Mouse (Mus musculus) embryo, embryonic 11.5 days (tissue): ENCODE data around the gene Myh14.
"Not testable (repeated sequence)": the region's sequence is repeated elsewhere in the genome, so short reads cannot be mapped to it uniquely, and the experiment has no call there.

Experiments
- DNase-seq: peaks from one replicate; pipeline ENCODE4 v3.0.0-alpha.2; 2012; ENCODE audit warnings: low read depth, low spot score

Myh14 gene

DNA sequence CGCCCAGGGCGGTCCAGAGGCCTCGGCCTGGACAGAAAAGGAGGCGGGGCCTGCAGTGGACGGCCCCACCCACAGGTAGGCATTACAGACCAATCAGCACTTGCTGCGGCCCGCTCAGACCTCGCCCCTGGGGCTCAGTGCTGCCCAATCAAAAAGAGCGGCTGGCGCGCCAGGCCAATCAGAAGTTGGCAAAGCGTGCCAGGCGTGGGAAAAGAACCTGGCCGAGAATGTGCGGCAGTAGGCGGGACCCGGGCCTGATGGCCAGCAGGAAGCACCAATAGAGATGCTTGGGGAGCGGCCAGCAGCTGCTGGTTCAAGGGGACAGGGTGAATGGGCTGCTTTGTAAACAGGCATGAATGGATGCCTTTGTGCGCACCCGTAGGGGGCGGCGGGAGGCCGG lies at the start of gene Myh14:
Gene Myh14, minus strand, starts transcription at position 41 of the 400 bp plus-strand sequence.
- peak; percentile 76 for DNase-seq

- no peak for DNase-seq
Observed at GRCm38 (mm10) chr7:44709881-44710280, 39.2 kb upstream of the Myh14 start.

- DNase-seq: no peak
Observed at GRCm38 (mm10) chr7:44708574-44708973, 37.9 kb upstream of the Myh14 start, which contains the start of gene Izumo2. TSS of gene Izumo2 (plus strand) at chr7:44708742.

DNA sequence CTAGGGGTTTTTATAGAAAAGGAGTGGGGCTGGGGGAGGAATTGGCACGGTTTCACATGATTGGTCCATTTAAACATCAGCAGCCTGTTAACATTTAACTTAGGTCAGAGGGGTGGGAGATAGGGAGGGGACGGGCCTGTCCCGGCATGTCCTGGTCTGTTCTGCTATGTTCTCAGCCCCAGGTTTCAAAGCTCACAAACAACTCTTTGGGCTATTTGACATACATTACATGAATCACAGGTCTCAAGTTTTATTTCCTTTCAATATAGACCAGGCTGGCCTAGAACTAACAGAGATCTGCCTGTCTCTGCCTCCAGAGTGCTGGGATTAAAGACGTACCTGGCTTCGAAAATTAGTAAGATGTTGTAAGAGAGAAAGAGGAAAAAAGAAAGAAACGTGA lies 37.5 kb upstream of the Myh14 start:
- not testable (repeated sequence) for DNase-seq

DNA sequence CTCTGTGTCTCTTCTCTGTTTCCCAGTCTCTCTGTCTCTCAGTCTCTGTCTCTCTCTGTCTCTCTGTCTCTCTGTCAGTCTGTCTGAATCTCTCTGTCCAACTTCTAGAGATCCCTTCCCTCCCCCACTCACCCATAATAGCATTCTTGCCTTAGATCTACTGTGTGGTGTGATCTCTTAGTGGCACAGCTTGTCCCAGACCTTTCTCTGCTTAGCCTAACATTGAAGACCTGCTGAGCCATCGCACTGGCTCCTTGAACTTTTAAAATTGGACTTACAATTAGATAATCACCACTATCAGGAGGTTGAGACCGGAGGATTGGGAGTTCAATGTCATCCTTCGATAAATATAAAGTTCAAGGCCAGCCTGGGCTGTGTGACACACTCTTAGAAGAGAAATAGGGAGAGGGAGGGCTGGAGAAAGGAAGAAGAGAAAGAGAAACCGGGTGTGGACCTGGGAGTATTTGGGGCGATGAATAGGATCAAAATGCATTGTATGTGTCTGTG lies 36.6 kb upstream of the Myh14 start:
- no peak for DNase-seq

DNA sequence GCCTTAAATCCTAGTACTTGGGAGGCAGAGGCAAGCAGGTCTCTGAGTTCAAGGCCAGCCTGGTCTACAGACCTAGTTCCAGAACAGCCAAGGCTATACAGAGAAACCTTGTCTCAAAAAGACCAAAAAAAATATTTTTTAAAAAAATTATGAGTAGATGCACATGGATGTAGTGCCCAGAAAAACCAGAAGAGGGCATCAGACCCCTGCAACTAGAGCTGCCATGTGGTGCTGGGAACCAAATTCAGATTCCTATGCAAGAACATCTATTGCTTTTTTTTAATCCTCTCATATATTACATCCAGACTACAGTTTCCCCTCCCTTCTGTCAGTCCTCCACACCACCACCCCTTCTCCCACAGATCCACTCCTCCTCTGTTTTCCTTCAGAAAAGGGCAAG lies 35.7 kb upstream of the Myh14 start:
- DNase-seq: no peak

DNA sequence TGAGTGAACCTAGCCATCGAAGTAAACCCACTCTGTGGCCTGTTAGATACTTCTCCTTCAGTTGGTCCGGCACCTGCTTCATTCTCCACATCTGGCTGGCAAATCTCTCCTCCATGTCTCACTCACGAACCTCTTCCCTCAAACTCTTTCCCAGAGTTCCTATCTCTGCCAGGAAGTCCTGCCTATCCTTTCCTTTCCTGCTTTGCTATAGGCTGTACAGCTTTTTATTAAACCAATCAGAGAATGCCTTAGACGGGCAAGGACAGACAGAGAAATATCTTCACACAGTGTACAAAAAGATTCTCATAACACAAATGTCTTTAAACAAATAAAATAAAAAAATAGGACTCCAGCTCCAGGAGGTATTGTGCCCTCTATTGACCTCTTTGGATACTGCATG lies 34.4 kb upstream of the Myh14 start:
- DNase-seq: no peak

- no peak for DNase-seq
Observed at GRCm38 (mm10) chr7:44704363-44704762, 33.7 kb upstream of the Myh14 start.

GRCm38 (mm10) chr7:44702985-44703384 lies 32.3 kb upstream of the Myh14 start:
- DNase-seq: no peak

GRCm38 (mm10) chr7:44701921-44702320 lies 31.3 kb upstream of the Myh14 start:
- peak; percentile 22 for DNase-seq

GRCm38 (mm10) chr7:44697980-44698379 lies 27.3 kb upstream of the Myh14 start:
- no peak for DNase-seq

GRCm38 (mm10) chr7:44697191-44697710 lies 26.6 kb upstream of the Myh14 start:
- peak; percentile 13 for DNase-seq

DNA sequence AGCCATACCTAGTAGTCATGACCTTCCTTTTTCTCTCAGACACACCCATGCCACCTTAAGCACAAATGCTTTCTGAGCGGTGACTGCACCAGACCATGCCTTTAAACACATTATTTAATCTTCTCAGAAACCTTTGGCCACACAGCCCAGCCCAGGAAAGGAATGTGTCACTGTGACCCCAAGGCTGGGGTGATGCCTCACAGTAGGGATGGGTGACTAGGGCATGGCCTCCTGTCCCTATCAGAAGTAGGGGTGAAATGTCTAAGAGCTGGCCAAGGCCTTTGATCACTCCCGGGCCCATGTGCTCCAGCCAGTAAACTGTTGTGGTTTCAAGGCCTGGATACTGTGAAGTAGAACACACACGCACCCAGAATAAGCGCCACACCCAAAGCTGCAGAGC lies 24.6 kb upstream of the Myh14 start:
- DNase-seq: no peak

DNA sequence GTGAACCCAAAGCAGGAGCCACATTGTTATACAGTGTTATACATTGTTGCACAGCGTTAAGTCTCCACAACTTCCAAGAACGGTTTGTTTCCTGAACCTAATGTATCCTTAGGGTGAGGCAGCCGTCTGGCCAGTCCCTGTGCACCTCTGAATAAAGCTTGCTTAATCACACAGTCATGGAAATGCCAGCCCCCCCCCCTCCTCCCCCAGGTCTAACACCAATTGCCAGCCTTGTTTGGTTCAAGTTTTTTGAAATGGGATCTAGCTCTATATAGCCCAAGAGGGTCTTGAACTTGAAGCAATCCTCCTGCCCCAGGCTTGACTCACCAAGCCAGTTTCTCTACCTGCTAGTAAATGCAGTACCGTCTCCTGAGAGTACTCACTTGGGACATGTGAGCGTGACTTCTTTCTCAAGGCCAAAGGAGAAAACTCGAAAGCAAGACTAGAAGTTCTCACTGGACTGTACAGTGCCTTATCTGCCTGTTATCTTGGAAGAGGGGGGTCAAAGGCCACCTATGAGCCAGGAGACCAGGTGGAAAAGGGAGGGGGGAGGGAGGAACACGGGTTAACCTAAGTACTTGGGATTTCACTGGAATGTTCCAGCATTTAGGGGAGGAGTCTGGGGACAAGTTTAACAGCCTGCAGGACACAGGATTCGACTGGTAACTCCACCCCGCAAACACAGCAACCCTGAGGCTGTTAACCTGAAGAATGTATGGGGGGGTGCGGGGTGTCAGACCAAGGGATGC lies 23.0 kb upstream of the Myh14 start:
- DNase-seq: no peak

DNA sequence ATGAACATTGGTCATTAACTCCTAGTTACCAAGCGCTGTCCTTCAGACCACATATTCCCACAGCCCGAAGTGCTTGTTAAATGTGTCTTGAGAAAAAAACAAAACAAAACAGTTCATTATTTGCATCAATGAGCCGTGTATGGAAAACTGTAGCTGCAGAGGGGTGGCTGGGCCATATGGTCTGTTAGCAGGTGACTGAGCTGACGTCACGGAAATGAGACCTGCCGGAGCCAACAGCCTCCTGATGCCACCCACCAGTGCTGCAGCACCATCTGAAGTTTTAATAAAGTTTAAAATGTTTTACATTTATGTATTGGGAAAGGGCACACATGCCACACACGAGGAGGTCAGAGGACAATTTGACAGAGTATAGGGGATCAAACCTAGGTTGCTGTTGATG lies 18.7 kb upstream of the Myh14 start:
- no peak for DNase-seq

DNA sequence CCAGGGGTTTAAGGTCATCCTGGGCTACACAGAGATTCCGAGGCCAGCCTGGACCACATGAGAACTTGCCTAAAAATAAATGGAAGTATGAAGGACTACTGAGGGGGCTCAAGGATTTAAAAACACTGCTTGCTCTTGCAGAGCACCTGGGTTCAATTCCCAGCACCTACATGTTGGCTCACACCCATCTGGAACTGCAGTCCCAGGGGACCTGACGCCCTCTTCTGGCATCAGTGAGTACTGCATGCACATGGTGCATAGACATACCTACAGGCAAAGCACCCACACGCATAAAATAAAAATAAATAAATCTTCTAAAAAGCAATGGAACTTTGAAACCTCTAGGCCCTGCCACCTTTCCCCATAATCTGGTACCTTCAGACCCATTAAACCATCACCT lies 18.2 kb upstream of the Myh14 start:
- no peak for DNase-seq

DNA sequence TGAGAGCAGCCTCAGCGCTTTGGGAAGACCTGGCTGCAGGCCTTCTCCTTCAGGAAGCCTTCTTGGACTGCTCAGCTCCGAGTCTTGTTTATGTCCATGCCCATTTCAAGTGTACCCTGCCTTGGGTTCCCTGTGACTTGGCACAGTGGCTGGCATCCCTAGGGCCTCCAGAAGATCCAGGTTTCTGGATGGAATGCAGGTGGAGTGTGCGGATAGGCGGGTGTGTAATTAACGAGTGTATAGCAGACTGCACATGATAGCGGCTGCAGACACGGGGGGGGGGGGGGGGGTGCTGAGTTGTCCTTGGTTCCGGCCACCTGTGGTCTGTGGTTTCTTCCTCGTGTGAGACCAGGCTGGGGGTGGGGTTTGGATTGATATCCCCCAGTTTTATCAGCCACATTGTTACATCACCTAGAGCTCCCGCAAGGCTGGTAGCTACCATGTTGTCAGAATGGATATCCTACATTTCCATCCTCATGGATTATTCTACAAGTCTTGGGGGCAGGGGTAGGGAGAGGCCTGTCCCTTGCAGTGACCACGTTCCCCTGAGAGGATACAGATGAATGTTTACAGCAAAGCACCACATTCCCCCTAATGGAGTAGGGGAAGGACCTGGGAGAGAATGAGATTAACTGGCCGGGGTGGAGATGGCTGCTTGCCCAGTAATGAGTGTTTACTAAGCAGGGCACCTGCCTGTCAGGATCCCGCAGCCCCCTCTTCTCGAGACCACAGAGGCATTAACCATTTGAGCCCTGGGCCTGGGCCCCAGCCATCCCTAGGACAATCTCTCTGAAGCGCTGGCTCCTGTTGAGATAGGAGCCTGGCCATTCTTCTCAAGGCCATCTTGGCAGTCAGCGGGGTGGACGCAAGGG lies 15.1 kb upstream of the Myh14 start:
- no peak for DNase-seq

DNA sequence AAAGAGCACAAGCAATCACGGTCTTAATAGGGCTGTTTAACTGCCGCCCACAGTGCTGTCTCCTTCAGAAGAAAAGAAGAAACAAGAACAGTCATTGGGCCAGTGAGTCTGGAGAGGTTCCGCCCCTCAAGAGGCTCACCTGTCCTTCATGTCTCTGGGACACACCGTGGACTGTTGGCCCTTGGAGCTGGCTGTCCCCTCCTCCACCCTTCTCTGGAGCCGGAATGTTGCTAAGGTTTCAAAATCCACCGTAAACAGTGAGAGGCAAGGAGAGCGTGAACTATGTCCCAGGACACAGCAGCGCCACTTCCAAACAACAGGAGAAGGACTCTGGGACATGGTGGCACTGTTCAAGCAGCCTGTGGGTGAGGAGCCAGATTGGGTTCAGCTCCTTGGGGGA lies 13.0 kb upstream of the Myh14 start:
- DNase-seq: no peak

DNA sequence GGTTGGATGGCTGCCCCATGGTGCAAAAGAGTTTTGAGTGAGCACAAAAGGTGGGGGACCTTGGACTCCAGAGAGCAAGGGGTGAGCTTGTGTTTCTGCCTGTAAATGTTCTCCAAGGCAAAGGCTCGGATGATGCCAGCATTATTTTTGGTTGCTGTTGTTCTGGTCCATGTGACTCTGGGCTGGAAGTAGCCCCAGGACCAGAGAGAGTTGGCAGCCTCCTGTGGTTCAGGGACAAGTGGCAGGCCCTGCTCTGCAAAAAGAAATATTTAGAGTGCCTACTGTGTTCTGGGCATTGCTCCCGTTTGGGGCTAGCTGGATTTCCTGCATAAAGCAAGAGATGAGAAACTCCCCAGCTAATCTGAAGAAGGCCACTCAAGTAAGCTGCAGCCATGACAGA lies 6.0 kb upstream of the Myh14 start:
- DNase-seq: no peak

DNA sequence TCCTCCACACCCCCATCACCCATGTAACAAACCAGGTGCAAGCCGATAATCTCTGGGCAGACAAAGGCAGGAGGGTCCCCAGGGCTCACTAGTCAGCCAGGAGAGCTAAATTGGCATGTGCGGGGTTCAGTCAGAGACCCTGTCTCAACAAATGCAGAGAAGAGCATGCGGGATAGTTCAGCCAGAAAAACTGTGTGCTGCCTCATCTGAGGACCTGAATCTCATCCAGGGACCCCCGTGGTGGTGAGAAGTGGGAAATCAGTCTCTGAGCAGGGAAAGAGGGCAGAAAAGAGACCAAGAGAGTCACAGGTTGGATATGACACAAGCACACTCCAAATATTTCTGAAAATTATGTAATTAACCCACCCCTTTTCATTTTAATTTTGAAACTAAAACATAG lies 5.5 kb upstream of the Myh14 start:
- DNase-seq: no peak

DNA sequence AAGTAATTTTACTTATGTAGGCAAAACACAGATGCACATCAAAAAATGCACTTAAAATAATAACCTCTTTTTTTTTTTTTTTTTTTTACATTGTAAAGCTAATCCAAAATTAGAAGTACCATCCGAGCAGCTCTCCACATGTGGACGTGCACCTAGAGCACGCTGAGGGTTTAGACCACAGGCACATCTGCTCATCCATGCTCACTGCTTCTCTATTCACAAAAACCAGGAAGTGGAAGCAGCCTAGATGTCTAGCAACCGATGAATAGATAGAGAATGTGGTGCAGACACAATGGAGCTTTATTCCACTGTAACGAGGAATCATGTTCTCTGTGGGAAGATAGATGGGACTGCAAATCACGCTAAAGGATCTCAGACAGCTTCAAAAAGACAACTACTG lies 4.5 kb upstream of the Myh14 start:
- DNase-seq: no peak

- DNase-seq: no peak
Observed at GRCm38 (mm10) chr7:44674511-44674910, 3.9 kb upstream of the Myh14 start.
